Mouse (Mus musculus): ENCODE data around the gene Arhgef17. TPM values are rescaled to one million over a fixed set of nuclear protein-coding genes. Genes with fewer than 3 reads are reported as not detected.

Arhgef17 gene
- polyA plus RNA-seq (2016; fragmentation: Nextera tagmentation; extraction: Ambion mirVana), result 9.3 and 9.8 TPM in 2 replicates

GRCm38 (mm10) chr7:100931926-100932480, at the start of gene Arhgef17:
Arhgef17 (minus strand) TSS chr7:100932107.
- WGBS, result under 1% methylated on average over 35 of the region's 35 CpGs
- Histone ChIP-seq H3K36me3 (replicated peaks) (peaks cover 25% of the 10 kb centered on the region), H3K4me1 (peaks cover 57% of the 10 kb centered on the region), H3K27ac (replicated peaks) (peak within 1 kb of the TSS; percentile 99), H3K9me3 (no peaks in the 10 kb centered on the region), H3K4me3 (peak within 1 kb of the TSS; percentile 91), H3K27me3 (replicated peaks; ENCODE audit: low read depth, poor library complexity, severe bottlenecking) (peaks cover 5% of the 10 kb centered on the region; the same call in 1 of the 2 replicates)
- DNase-seq (ENCODE audit: low spot score), result peak; percentile 96

GRCm38 (mm10) chr7:100979175-100979574, 47.3 kb upstream of the Arhgef17 start:
- Histone ChIP-seq H3K4me3 (no peak overlapping the region), H3K27ac (replicated peaks) (no peak overlapping the region), H3K9me3 (no peaks in the 10 kb centered on the region), H3K4me1 (peaks cover 16% of the 10 kb centered on the region), H3K27me3 (replicated peaks; ENCODE audit: low read depth, poor library complexity, severe bottlenecking) (peaks cover 37% of the 10 kb centered on the region), H3K36me3 (replicated peaks) (no peaks in the 10 kb centered on the region)
- no peak for DNase-seq (ENCODE audit: low spot score)
- 52% methylated on average over 2 of the region's 2 CpGs for WGBS

- Histone ChIP-seq H3K27ac (replicated peaks) (no peak overlapping the region), H3K36me3 (replicated peaks) (no peaks in the 10 kb centered on the region), H3K4me1 (peaks cover 19% of the 10 kb centered on the region), H3K4me3 (no peak overlapping the region), H3K27me3 (replicated peaks; ENCODE audit: low read depth, poor library complexity, severe bottlenecking) (peaks cover 47% of the 10 kb centered on the region), H3K9me3 (no peaks in the 10 kb centered on the region)
- WGBS, result 85% methylated on average over 5 of the region's 5 CpGs
- no peak for DNase-seq (ENCODE audit: low spot score)
Observed at GRCm38 (mm10) chr7:100978171-100978570, 46.3 kb upstream of the Arhgef17 start.

GRCm38 (mm10) chr7:100974135-100974903, 42.4 kb upstream of the Arhgef17 start, which contains the start of gene P2ry6:
P2ry6 (minus strand) TSS chr7:100974649.
- peak within 1 kb of the TSS; percentile 51 for H3K4me3 ChIP-seq
- 4% methylated on average over 36 of the region's 36 CpGs for WGBS
- no peak within 1 kb of the TSS for H3K27ac ChIP-seq (replicated peaks)
- DNase-seq (ENCODE audit: low spot score), result peak; percentile 41
- no peaks in the 10 kb centered on the region for H3K36me3 ChIP-seq (replicated peaks)
- peaks cover 17% of the 10 kb centered on the region for H3K4me1 ChIP-seq
- H3K27me3 ChIP-seq (replicated peaks; ENCODE audit: low read depth, poor library complexity, severe bottlenecking), result peaks cover 70% of the 10 kb centered on the region
- no peaks in the 10 kb centered on the region for H3K9me3 ChIP-seq

- Histone ChIP-seq H3K9me3 (no peaks in the 10 kb centered on the region), H3K4me3 (no peak overlapping the region), H3K27ac (replicated peaks) (no peak overlapping the region), H3K36me3 (replicated peaks) (no peaks in the 10 kb centered on the region), H3K27me3 (replicated peaks; ENCODE audit: low read depth, poor library complexity, severe bottlenecking) (peaks cover 69% of the 10 kb centered on the region), H3K4me1 (peaks cover 12% of the 10 kb centered on the region)
- 39% methylated on average over 3 of the region's 3 CpGs for WGBS
- DNase-seq (ENCODE audit: low spot score), result no peak
Observed at GRCm38 (mm10) chr7:100972875-100973274, 41.0 kb upstream of the Arhgef17 start.

GRCm38 (mm10) chr7:100968874-100969659, 37.2 kb upstream of the Arhgef17 start:
- no peaks in the 10 kb centered on the region for H3K9me3 ChIP-seq
- peaks cover 48% of the 10 kb centered on the region for H3K27me3 ChIP-seq (replicated peaks; ENCODE audit: low read depth, poor library complexity, severe bottlenecking)
- DNase-seq (ENCODE audit: low spot score), result no peak
- H3K4me1 ChIP-seq, result peaks cover 8% of the 10 kb centered on the region
- no peak overlapping the region for H3K27ac ChIP-seq (replicated peaks)
- WGBS, result 75% methylated on average over 10 of the region's 10 CpGs
- no peaks in the 10 kb centered on the region for H3K36me3 ChIP-seq (replicated peaks)
- no peak overlapping the region for H3K4me3 ChIP-seq

GRCm38 (mm10) chr7:100968376-100968775, 36.5 kb upstream of the Arhgef17 start:
- Histone ChIP-seq H3K9me3 (no peaks in the 10 kb centered on the region), H3K27ac (replicated peaks) (no peak overlapping the region), H3K4me3 (no peak overlapping the region), H3K36me3 (replicated peaks) (no peaks in the 10 kb centered on the region), H3K4me1 (peaks cover 8% of the 10 kb centered on the region), H3K27me3 (replicated peaks; ENCODE audit: low read depth, poor library complexity, severe bottlenecking) (peaks cover 41% of the 10 kb centered on the region)
- DNase-seq (ENCODE audit: low spot score), result no peak
- 85% methylated on average over 6 of the region's 6 CpGs for WGBS

GRCm38 (mm10) chr7:100967850-100968249, 35.9 kb upstream of the Arhgef17 start:
- Histone ChIP-seq H3K27me3 (replicated peaks; ENCODE audit: low read depth, poor library complexity, severe bottlenecking) (peaks cover 36% of the 10 kb centered on the region), H3K36me3 (replicated peaks) (no peaks in the 10 kb centered on the region), H3K4me1 (peaks cover 13% of the 10 kb centered on the region), H3K9me3 (no peaks in the 10 kb centered on the region), H3K4me3 (no peak overlapping the region), H3K27ac (replicated peaks) (no peak overlapping the region)
- WGBS, result 78% methylated on average over 9 of the region's 9 CpGs
- DNase-seq (ENCODE audit: low spot score), result no peak

- WGBS, result 74% methylated on average over 7 of the region's 7 CpGs
- Histone ChIP-seq H3K27ac (replicated peaks) (no peak overlapping the region), H3K9me3 (no peaks in the 10 kb centered on the region), H3K36me3 (replicated peaks) (no peaks in the 10 kb centered on the region), H3K4me3 (no peak overlapping the region), H3K27me3 (replicated peaks; ENCODE audit: low read depth, poor library complexity, severe bottlenecking) (peaks cover 17% of the 10 kb centered on the region), H3K4me1 (peaks cover 13% of the 10 kb centered on the region)
- DNase-seq (ENCODE audit: low spot score), result no peak
Observed at GRCm38 (mm10) chr7:100966014-100966413, 34.1 kb upstream of the Arhgef17 start.

GRCm38 (mm10) chr7:100965079-100965478, 33.2 kb upstream of the Arhgef17 start:
- WGBS, result 23% methylated on average over 4 of the region's 4 CpGs
- peaks cover 13% of the 10 kb centered on the region for H3K4me1 ChIP-seq
- H3K27me3 ChIP-seq (replicated peaks; ENCODE audit: low read depth, poor library complexity, severe bottlenecking), result peaks cover 16% of the 10 kb centered on the region
- H3K4me3 ChIP-seq, result no peak overlapping the region
- no peaks in the 10 kb centered on the region for H3K36me3 ChIP-seq (replicated peaks)
- no peaks in the 10 kb centered on the region for H3K9me3 ChIP-seq
- peak; percentile 45 for DNase-seq (ENCODE audit: low spot score)
- no peak overlapping the region for H3K27ac ChIP-seq (replicated peaks)

- Histone ChIP-seq H3K27ac (replicated peaks) (peak overlapping the region; percentile 25; the same call in 1 of the 2 replicates), H3K27me3 (replicated peaks; ENCODE audit: low read depth, poor library complexity, severe bottlenecking) (peaks cover 13% of the 10 kb centered on the region), H3K9me3 (no peaks in the 10 kb centered on the region), H3K36me3 (replicated peaks) (no peaks in the 10 kb centered on the region), H3K4me1 (peaks cover 13% of the 10 kb centered on the region), H3K4me3 (no peak overlapping the region)
- WGBS, result 72% methylated on average over 6 of the region's 6 CpGs
- no peak for DNase-seq (ENCODE audit: low spot score)
Observed at GRCm38 (mm10) chr7:100964242-100964641, 32.3 kb upstream of the Arhgef17 start.

- H3K4me3 ChIP-seq, result no peak overlapping the region
- no peaks in the 10 kb centered on the region for H3K36me3 ChIP-seq (replicated peaks)
- H3K4me1 ChIP-seq, result peaks cover 13% of the 10 kb centered on the region
- WGBS, result 64% methylated on average over 8 of the region's 8 CpGs
- H3K27me3 ChIP-seq (replicated peaks; ENCODE audit: low read depth, poor library complexity, severe bottlenecking), result peaks cover 7% of the 10 kb centered on the region
- DNase-seq (ENCODE audit: low spot score), result no peak
- no peak overlapping the region for H3K27ac ChIP-seq (replicated peaks)
- no peaks in the 10 kb centered on the region for H3K9me3 ChIP-seq
Observed at GRCm38 (mm10) chr7:100963381-100963780, 31.5 kb upstream of the Arhgef17 start.

Measured in embryonic facial prominence, embryonic 10.5 days (tissue).